Mouse (Mus musculus): ENCODE results near the gene Mmrn1. TPM values are rescaled to one million over a fixed set of nuclear protein-coding genes. Genes with fewer than 3 reads are reported as not detected.

Mmrn1 gene
- polyA plus RNA-seq, 1 experiment from 2014 or later, result 6.9 TPM

GRCm38 (mm10) chr6:60994521-60994920 lies 69.7 kb downstream of the Mmrn1 start:
- Histone ChIP-seq H3K27me3 (replicated peaks) (no peaks in the 10 kb centered on the region), H3K9ac (no peak overlapping the region), H3K4me3 (replicated peaks) (no peak overlapping the region), H3K27ac (no peak overlapping the region), H3K36me3 (no peaks in the 10 kb centered on the region), H3K4me1 (replicated peaks) (no peaks in the 10 kb centered on the region), H3K9me3 (no peaks in the 10 kb centered on the region), H3K4me2 (replicated peaks) (peak overlapping the region; percentile 4; the same call in 1 of the 2 replicates)
- peak; percentile 63; the same call in 1 of the 2 replicates for ATAC-seq
- 45% methylated on average over 10 of the region's 10 CpGs for WGBS

GRCm38 (mm10) chr6:60995596-60995995 lies 70.8 kb downstream of the Mmrn1 start:
- 72% methylated on average over 6 of the region's 6 CpGs for WGBS
- Histone ChIP-seq H3K27ac (no peak overlapping the region), H3K9ac (no peak overlapping the region), H3K4me2 (replicated peaks) (no peak overlapping the region), H3K4me3 (replicated peaks) (no peak overlapping the region), H3K27me3 (replicated peaks) (no peaks in the 10 kb centered on the region), H3K9me3 (no peaks in the 10 kb centered on the region), H3K36me3 (no peaks in the 10 kb centered on the region), H3K4me1 (replicated peaks) (no peaks in the 10 kb centered on the region)
- no peak for ATAC-seq

- H3K4me2 ChIP-seq (replicated peaks), result no peak overlapping the region
- no peak overlapping the region for H3K4me3 ChIP-seq (replicated peaks)
- no peak overlapping the region for H3K27ac ChIP-seq
- no peaks in the 10 kb centered on the region for H3K36me3 ChIP-seq
- no peaks in the 10 kb centered on the region for H3K27me3 ChIP-seq (replicated peaks)
- H3K9ac ChIP-seq, result no peak overlapping the region
- no peaks in the 10 kb centered on the region for H3K4me1 ChIP-seq (replicated peaks)
- WGBS, result 87% methylated on average over 1 of the region's 1 CpGs
- no peak for ATAC-seq
- H3K9me3 ChIP-seq, result no peaks in the 10 kb centered on the region
Observed at GRCm38 (mm10) chr6:60996328-60996727, 71.6 kb downstream of the Mmrn1 start.

GRCm38 (mm10) chr6:61001003-61001790 lies 76.4 kb downstream of the Mmrn1 start:
- Histone ChIP-seq H3K4me1 (replicated peaks) (no peaks in the 10 kb centered on the region), H3K36me3 (no peaks in the 10 kb centered on the region), H3K4me2 (replicated peaks) (no peak overlapping the region), H3K9ac (no peak overlapping the region), H3K27me3 (replicated peaks) (no peaks in the 10 kb centered on the region), H3K9me3 (no peaks in the 10 kb centered on the region), H3K27ac (no peak overlapping the region), H3K4me3 (replicated peaks) (no peak overlapping the region)
- no peak for ATAC-seq
- WGBS, result 82% methylated on average over 6 of the region's 6 CpGs

GRCm38 (mm10) chr6:61003916-61004765 lies 79.4 kb downstream of the Mmrn1 start:
- Histone ChIP-seq H3K27ac (no peak overlapping the region), H3K27me3 (replicated peaks) (no peaks in the 10 kb centered on the region), H3K9me3 (no peaks in the 10 kb centered on the region), H3K9ac (no peak overlapping the region), H3K4me1 (replicated peaks) (no peaks in the 10 kb centered on the region), H3K36me3 (no peaks in the 10 kb centered on the region), H3K4me2 (replicated peaks) (no peak overlapping the region), H3K4me3 (replicated peaks) (no peak overlapping the region)
- 70% methylated on average over 3 of the region's 3 CpGs for WGBS
- ATAC-seq, result no peak

GRCm38 (mm10) chr6:61013780-61014179 lies 89.0 kb downstream of the Mmrn1 start:
- 84% methylated on average over 5 of the region's 5 CpGs for WGBS
- no peaks in the 10 kb centered on the region for H3K9me3 ChIP-seq
- H3K4me3 ChIP-seq (replicated peaks), result no peak overlapping the region
- ATAC-seq, result no peak
- H3K36me3 ChIP-seq, result no peaks in the 10 kb centered on the region
- no peak overlapping the region for H3K9ac ChIP-seq
- H3K4me2 ChIP-seq (replicated peaks), result no peak overlapping the region
- H3K27me3 ChIP-seq (replicated peaks), result no peaks in the 10 kb centered on the region
- H3K27ac ChIP-seq, result no peak overlapping the region
- no peaks in the 10 kb centered on the region for H3K4me1 ChIP-seq (replicated peaks)

- peak; percentile 69 for ATAC-seq
- no peak overlapping the region for H3K4me3 ChIP-seq (replicated peaks)
- no peaks in the 10 kb centered on the region for H3K27me3 ChIP-seq (replicated peaks)
- H3K4me2 ChIP-seq (replicated peaks), result no peak overlapping the region
- no peaks in the 10 kb centered on the region for H3K36me3 ChIP-seq
- H3K9ac ChIP-seq, result no peak overlapping the region
- no peak overlapping the region for H3K27ac ChIP-seq
- H3K9me3 ChIP-seq, result no peaks in the 10 kb centered on the region
- no peaks in the 10 kb centered on the region for H3K4me1 ChIP-seq (replicated peaks)
- 59% methylated on average over 1 of the region's 1 CpGs for WGBS
Observed at GRCm38 (mm10) chr6:61019689-61020088, 94.9 kb downstream of the Mmrn1 start.

- Histone ChIP-seq H3K4me3 (replicated peaks) (no peak overlapping the region), H3K9me3 (no peaks in the 10 kb centered on the region), H3K4me1 (replicated peaks) (no peaks in the 10 kb centered on the region), H3K9ac (no peak overlapping the region), H3K27ac (no peak overlapping the region), H3K4me2 (replicated peaks) (no peak overlapping the region), H3K36me3 (no peaks in the 10 kb centered on the region), H3K27me3 (replicated peaks) (no peaks in the 10 kb centered on the region)
- 25% methylated on average over 1 of the region's 1 CpGs for whole genome bisulfite sequencing
- ATAC-seq, result peak; percentile 95
Observed at GRCm38 (mm10) chr6:61020995-61021394, 96.2 kb downstream of the Mmrn1 start.

GRCm38 (mm10) chr6:61033251-61033650 lies 108.5 kb downstream of the Mmrn1 start:
- H3K4me2 ChIP-seq (replicated peaks), result no peak overlapping the region
- no peak overlapping the region for H3K9ac ChIP-seq
- no peak overlapping the region for H3K27ac ChIP-seq
- no peaks in the 10 kb centered on the region for H3K27me3 ChIP-seq (replicated peaks)
- no peaks in the 10 kb centered on the region for H3K36me3 ChIP-seq
- no peaks in the 10 kb centered on the region for H3K4me1 ChIP-seq (replicated peaks)
- H3K4me3 ChIP-seq (replicated peaks), result no peak overlapping the region
- no peak for ATAC-seq
- H3K9me3 ChIP-seq, result no peaks in the 10 kb centered on the region
- WGBS, result 69% methylated on average over 1 of the region's 1 CpGs

Other genes with a start within 250 kb of the Mmrn1 start
- gene Snca, start 95.1 kb upstream of the Mmrn1 start, polyA plus RNA-seq (2015; fragmentation: Nextera tagmentation; extraction: Ambion mirVana), result 31.7 and 33.5 TPM in 2 replicates

Measured in intestine, embryonic 15.5 days (tissue).